Mouse (Mus musculus) ES-E14 (cell line): Measurements from ENCODE around the gene BC048562. TPM values are rescaled to one million over a fixed set of nuclear protein-coding genes. Genes with fewer than 3 reads are reported as not detected.

Experiments
- DNase-seq: peaks from one replicate; pipeline ENCODE4 v3.0.0-alpha.2; 2013; ENCODE audit warnings: low read depth, low spot score
- H3K27ac ChIP-seq: 2 replicates; pipeline ENCODE4 v1.5.1; 2012; ENCODE audit warnings: low read depth, mild to moderate bottlenecking, low read length, moderate library complexity, mixed read lengths; ENCODE audit not compliant: poor library complexity, insufficient read depth, severe bottlenecking
- H3K36me3 ChIP-seq: 2 replicates; pipeline ENCODE4 v1.6.1; 2012; ENCODE audit warnings: mild to moderate bottlenecking, low read length, moderate library complexity, mixed read lengths; ENCODE audit not compliant: control insufficient read depth, poor library complexity, insufficient read depth, severe bottlenecking
- H3K4me1 ChIP-seq, 2 experiments: fragments of 150-350 bp in 1 of 2; sonication (generic) in 1 of 2; 2 replicates each; pipeline ENCODE4 v1.6.1; 2012; ENCODE audit warnings: low read length in 2 of 2, mild to moderate bottlenecking in 1 of 2, mixed read lengths in 1 of 2; ENCODE audit not compliant: control insufficient read depth in 2 of 2, insufficient read depth in 2 of 2, poor library complexity in 1 of 2
- H3K4me3 ChIP-seq, 2 experiments: fragments of 150-350 bp in 1 of 2; sonication (generic) in 1 of 2; 2 replicates each; pipeline ENCODE4 v1.5.1; 2012; ENCODE audit warnings: low read length in 2 of 2, low read depth in 1 of 2, mild to moderate bottlenecking in 1 of 2, mixed read lengths in 1 of 2; ENCODE audit not compliant: insufficient read depth in 1 of 2, poor library complexity in 1 of 2, severe bottlenecking in 1 of 2
- H3K9ac ChIP-seq: 2 replicates; pipeline ENCODE4 v1.6.1; 2012; ENCODE audit warnings: low read depth, mild to moderate bottlenecking, low read length, mixed read lengths; ENCODE audit not compliant: poor library complexity, insufficient read depth, severe bottlenecking
- H3K9me3 ChIP-seq: fragments of 150-350 bp; sonication (generic); 2 replicates; pipeline ENCODE4 v1.6.1; 2012; ENCODE audit warnings: low read depth, mild to moderate bottlenecking, low read length; ENCODE audit not compliant: control insufficient read depth, insufficient read depth
- CHD2 ChIP-seq: IDR thresholded peaks from 2 replicates; pipeline ENCODE4 v1.6.1; 2014; ENCODE audit warnings: mild to moderate bottlenecking, low read depth, low read length, inconsistent platforms
- HCFC1 ChIP-seq: IDR thresholded peaks from 2 replicates; pipeline ENCODE4 v1.6.1; 2012; ENCODE audit warnings: low read length, inconsistent platforms, borderline replicate concordance; ENCODE audit not compliant: insufficient read depth
- MAFK ChIP-seq: IDR thresholded peaks from 2 replicates; pipeline ENCODE4 v1.6.1; 2014; ENCODE audit warnings: mild to moderate bottlenecking, low read depth, low read length, inconsistent platforms; ENCODE audit not compliant: insufficient read depth
- ZC3H11A ChIP-seq: IDR thresholded peaks from 2 replicates; pipeline ENCODE4 v1.6.1; 2012; ENCODE audit warnings: low read depth, mild to moderate bottlenecking, inconsistent platforms, low read length, borderline replicate concordance
- ZNF384 ChIP-seq: IDR thresholded peaks from 2 replicates; pipeline ENCODE4 v1.6.1; 2012; ENCODE audit warnings: low read depth, low read length, inconsistent platforms
- in situ Hi-C, 2 experiments: fragments of 600-800 bp; cut with MboI; formaldehyde crosslinking; loops; one replicate each; pipeline ENCODE4 v1.15.1; 2025; ENCODE audit warnings: low sequenced_read_pairs in 2 of 2, inconsistent platforms in 1 of 2; ENCODE audit not compliant: unreplicated experiment in 2 of 2
- total RNA-seq: library from RNA; depleted of rRNA; stranded (reverse); fragments of 300-350 nt; gene quantifications from 2 replicates; pipeline ENCODE4 v1.2.3, GENCODE M21; 2012; rRNA removed

BC048562 gene
- total RNA-seq, 1 experiment, result not detected

DNA sequence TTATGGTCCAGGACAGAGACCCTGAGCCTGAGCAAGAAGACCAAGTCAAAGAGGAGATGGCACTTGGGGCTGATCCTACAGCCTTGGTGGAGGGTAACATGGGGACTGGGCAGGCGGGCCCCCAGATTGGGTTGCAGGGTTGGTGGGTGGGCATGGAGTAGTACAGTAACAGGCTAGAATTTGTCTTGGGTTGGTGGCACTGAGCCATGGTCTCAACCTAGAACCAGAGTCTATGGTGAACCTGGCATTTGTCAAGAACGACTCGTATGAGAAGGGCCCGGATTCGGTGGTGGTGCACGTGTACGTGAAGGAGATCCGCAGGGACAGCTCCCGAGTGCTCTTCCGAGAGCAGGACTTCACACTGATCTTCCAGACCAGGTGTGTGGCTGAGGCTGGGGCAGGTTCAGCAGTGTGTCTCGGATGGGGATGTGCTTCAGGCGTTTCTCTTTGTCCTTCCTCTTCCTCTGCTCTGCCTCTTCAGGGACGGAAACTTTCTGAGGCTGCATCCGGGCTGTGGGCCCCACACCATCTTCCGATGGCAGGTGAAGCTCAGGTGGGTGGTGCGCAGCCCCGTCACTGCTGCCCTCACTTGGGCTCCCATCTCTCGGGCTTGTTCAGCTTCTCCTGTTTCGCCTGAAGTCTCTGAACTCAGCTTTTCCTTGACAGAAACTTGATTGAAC, 58.0 kb downstream of the BC048562 start:
- no peak overlapping the region for H3K4me3 ChIP-seq
- H3K4me1 ChIP-seq, result peaks cover 0 to 6% of the 10 kb centered on the region in 2 experiments; a peak in 3 of 4 replicates
- DNase-seq, result no peak
- TF ChIP-seq MAFK (no peak), ZNF384 (no peak), HCFC1 (no peak), CHD2 (no peak), ZC3H11A (no peak)
- H3K9me3 ChIP-seq, result no peaks in the 10 kb centered on the region
- in situ Hi-C loops, result no loop called here
- peaks cover 64% of the 10 kb centered on the region for H3K36me3 ChIP-seq
- H3K9ac ChIP-seq, result no peak overlapping the region
- H3K27ac ChIP-seq, result no peak overlapping the region

GRCm38 (mm10) chr9:108494905-108495304, 58.6 kb downstream of the BC048562 start:
- H3K27ac ChIP-seq, result no peak overlapping the region
- no peak overlapping the region for H3K4me3 ChIP-seq
- H3K9me3 ChIP-seq, result no peaks in the 10 kb centered on the region
- no peak for DNase-seq
- TF ChIP-seq HCFC1 (no peak), ZC3H11A (no peak), MAFK (no peak), ZNF384 (no peak), CHD2 (no peak)
- H3K36me3 ChIP-seq, result peaks cover 70% of the 10 kb centered on the region
- peaks cover 0 to 3% of the 10 kb centered on the region in 2 experiments; a peak in 2 of 4 replicates for H3K4me1 ChIP-seq
- no peak overlapping the region for H3K9ac ChIP-seq
- in situ Hi-C loops, result no loop called here

Other genes starting within 250 kb of the BC048562 start
- 0.45 and 0.58 TPM in 2 replicates for gene Bsn, start 246.1 kb upstream of the BC048562 start, total RNA-seq
- gene Dag1, start 172.5 kb upstream of the BC048562 start, total RNA-seq, result 134 and 168 TPM in 2 replicates
- 9.2 and 9.9 TPM in 2 replicates for gene Nicn1, start 146.1 kb upstream of the BC048562 start, total RNA-seq
- 63.9 and 77.9 TPM in 2 replicates for gene Amt, start 139.6 kb upstream of the BC048562 start, total RNA-seq
- gene Rhoa, start 130.4 kb upstream of the BC048562 start, total RNA-seq, result 82.9 and 125 TPM in 2 replicates
- 10.0 and 11.0 TPM in 2 replicates for gene Tcta, start 130.3 kb upstream of the BC048562 start, total RNA-seq
- 797 and 939 TPM in 2 replicates for gene Gpx1, start 97.6 kb upstream of the BC048562 start, total RNA-seq
- gene Usp4, start 88.6 kb upstream of the BC048562 start, total RNA-seq, result 64.2 and 69.1 TPM in 2 replicates
- gene 1700102P08Rik, start 43.7 kb upstream of the BC048562 start, total RNA-seq, result 1.3 and 1.5 TPM in 2 replicates
- gene Ccdc36, start 8.0 kb upstream of the BC048562 start, total RNA-seq, result 1.4 and 1.7 TPM in 2 replicates
- 16.7 and 18.6 TPM in 2 replicates for gene Ccdc71, start 24.0 kb downstream of the BC048562 start, total RNA-seq
- gene Klhdc8b, start 25.1 kb downstream of the BC048562 start, total RNA-seq, result 6.6 and 6.7 TPM in 2 replicates
- gene Lamb2, start 43.3 kb downstream of the BC048562 start, total RNA-seq, result 50.6 and 54.5 TPM in 2 replicates
- 92.1 and 126 TPM in 2 replicates for gene Usp19, start 54.1 kb downstream of the BC048562 start, total RNA-seq
- gene Qars, start 71.2 kb downstream of the BC048562 start, total RNA-seq, result 393 and 450 TPM in 2 replicates
- gene Qrich1, start 80.3 kb downstream of the BC048562 start, total RNA-seq, result 145 and 152 TPM in 2 replicates
- gene Impdh2, start 123.8 kb downstream of the BC048562 start, total RNA-seq, result 344 and 404 TPM in 2 replicates
- gene Ndufaf3, start 131.0 kb downstream of the BC048562 start, total RNA-seq, result 36.6 and 57.3 TPM in 2 replicates
- gene Dalrd3, start 133.4 kb downstream of the BC048562 start, total RNA-seq, result 112 and 209 TPM in 2 replicates
- 56.9 and 78.8 TPM in 2 replicates for gene Wdr6, start 142.3 kb downstream of the BC048562 start, total RNA-seq
- 13.7 and 18.1 TPM in 2 replicates for gene P4htm, start 161.2 kb downstream of the BC048562 start, total RNA-seq
- gene Arih2, start 212.9 kb downstream of the BC048562 start, total RNA-seq, result 98.7 and 128 TPM in 2 replicates
- 42.0 and 59.4 TPM in 2 replicates for gene Slc25a20, start 225.6 kb downstream of the BC048562 start, total RNA-seq